Mouse (Mus musculus) heart, postnatal 10 days (tissue): ENCODE data around the gene Tmod1. TPM values are rescaled to one million over a fixed set of nuclear protein-coding genes. Genes with fewer than 3 reads are reported as not detected.

Source experiments
- DNase-seq, 2 experiments: peaks; one replicate each; pipeline ENCODE4 v3.0.0; 2021
- intact Hi-C: fragments of 180-260 bp; cut with DNase I; formaldehyde crosslinking; loops from one replicate; pipeline ENCODE4 v1.15.1; 2025
- total RNA-seq, 2 experiments: library from RNA; stranded (reverse); gene quantifications; 2 replicates each; pipeline ENCODE4 v1.2.3; 2021

Tmod1 gene
- total RNA-seq, 2 experiments from 2014 or later: 263 to 279 TPM

DNA sequence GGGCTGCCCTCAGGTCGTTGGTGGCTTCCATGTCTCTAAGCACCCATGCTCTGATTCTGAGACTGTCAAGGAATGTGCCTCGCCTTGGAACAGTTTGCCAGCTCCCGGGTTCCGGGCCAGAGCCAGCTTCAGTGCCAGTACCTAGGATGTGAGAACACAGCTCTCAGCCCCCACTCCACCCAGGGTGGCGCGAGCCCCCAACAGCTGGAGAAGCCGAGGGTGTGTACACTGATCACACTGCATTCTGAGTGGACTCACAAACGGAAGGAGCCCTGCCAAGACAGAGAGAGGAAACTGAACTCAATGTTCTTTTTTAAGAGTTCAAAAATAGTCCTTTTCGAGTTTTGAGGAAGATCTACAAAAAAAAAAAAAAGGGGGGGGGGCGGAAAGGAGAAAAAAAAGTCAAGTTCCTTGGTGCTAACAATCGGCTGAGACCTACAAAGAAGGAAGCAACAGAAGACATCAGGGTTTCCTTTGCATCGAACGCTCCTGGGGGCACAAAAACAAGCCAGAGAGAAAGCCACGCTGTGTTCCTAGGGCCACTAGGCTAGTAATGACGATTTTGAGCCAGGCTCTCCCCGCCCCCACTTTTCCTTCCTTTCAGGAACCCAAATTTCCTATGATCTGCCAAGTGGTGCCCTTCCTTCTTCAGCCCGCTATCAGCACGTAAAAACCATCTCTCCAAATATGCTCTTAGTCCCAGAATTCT lies 48.1 kb downstream of the Tmod1 start:
- intact Hi-C loops: no loop called here
- peak in 1 of 2 experiments; percentile 37 for DNase-seq

DNA sequence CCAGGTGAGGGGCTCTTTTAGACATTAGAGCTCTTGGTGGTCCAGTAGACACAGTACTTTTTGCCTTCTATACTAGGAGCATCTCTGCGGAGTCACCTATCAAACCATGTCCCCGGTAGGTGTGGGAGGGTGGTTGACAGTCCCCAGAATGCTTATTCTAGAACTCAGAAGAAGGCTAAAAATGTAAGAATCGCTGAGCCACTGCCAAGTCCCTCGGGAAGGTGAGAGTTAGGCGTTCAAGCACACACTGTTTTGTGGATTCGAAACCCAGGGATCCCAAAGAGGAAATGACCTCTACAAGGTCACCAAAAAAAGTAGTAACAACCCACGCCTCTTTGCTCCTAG lies 48.7 kb downstream of the Tmod1 start:
- DNase-seq: no peak
- intact Hi-C loops: no loop called here

DNA sequence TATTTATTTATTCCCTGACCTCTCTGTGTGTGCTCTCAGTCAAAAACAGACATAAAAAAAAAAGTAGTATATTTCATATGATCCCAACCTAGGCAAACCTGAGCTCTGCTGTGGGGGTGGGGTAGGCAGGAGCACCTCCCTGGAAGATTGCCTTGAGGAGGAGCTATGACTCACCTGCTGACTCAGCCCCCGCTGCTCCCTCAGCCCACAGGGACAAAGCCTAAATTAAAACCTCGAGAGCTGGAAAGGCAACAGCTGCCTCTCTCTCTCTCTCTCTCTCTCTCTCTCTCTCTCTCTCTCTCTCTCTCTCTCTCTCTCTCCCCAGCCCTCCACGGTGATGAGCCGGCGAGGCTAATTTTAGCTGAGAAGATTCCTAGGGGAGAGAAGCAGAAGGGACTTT lies 49.1 kb downstream of the Tmod1 start:
- intact Hi-C loops: no loop called here
- peak; percentile 64 to 75 for DNase-seq

DNA sequence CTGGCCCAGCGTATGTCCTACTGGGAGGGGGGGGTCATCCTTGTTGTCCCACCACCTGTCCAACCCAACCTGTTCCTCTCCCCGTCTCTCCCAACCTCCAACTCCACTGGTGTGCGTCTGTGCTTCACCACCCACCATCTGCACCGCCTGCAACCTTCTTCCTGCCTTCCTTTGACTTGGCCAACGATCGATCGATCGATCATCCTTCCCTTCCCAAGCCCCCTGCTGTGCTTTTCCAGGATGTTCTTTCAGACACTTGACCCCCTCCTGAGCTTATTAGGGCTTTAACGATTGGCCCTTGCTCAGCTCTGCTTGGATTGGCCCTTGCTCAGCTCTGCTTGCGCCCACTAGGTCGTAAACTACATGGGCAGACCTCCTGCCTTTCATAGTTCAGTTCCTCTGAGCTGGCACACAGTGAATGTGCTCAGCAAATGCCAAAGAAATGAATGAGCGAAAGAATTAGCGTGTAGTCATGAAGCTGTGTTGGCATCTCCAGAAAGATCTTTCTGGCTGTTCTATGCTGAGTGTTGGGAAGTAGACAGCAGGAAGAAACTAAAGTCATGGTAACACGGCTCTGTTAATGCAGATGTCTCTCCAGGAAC lies 50.9 kb downstream of the Tmod1 start:
- no peak for DNase-seq
- intact Hi-C loops: no loop called here

DNA sequence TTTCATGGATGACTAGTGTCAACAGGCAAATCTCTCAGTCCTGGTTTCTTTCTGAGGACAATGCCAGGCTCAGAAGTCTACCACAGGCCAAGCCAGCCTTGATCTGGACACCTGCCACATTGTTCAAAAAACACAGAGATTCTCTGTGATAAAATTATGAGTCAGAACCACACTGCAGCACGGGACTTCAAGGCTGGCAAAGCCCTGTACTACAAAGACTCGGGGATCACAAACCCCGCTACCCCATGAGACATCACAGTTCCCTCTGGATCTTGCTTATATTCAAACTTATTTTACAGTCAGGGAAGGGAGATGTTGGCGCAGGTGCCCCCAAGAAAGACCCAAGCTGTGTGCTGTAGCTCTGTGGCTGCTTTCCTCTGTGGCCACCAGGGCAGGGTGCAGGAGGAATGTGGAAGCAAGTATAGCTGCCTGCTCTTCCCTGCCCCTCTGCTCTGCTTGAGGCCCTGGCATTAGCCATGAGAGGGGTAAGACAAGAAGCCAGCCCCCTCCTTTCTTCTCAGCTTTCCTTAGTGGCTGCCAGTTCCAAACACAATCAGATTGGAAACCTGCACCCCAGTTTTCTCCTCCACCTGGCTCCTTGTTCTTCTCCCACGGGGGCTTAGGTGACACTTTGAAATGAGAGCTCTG lies 53.8 kb downstream of the Tmod1 start:
- intact Hi-C loops: no loop called here
- DNase-seq: no peak

DNA sequence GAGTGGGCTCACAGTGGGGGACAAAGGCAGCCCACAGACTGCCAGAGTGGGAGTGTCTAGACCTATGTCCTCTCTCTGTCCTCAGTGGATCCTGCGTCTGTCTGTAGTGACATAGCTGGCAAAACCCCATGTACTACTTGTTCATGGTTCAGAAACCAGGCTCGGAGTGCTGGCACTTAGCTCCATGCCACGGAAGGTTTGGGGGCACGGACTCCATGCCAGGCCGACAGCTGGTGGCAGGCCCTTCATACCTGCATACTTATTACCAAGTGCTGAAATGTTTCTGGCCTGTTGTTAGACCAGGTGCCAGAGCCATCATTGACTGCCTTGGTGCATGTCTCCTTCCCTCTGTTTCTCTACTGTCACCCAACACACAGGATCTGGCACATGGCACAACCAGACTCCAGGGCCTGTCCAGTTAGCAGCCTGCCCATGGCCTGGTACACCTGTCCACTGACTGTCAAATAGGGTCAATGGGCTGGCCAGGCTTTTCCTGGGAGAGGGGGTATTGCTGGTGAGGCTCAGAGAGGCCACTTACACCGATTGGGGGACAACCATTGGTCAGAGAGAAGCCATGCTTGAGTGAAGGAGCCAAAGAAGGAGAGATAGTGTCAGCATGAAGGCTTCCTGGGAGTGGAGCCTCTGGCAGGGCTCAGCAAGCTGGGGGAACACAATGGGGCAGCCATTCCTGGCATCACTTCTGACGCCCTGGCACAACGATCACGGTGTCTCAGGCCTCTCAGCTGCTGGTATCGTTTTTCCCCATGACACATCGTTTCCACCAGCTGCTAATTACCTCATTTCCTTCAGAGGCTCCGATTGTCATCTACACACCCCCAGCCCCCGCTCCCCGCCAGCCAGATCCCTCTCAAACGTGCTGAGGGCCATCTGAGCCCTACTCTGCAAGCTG lies 56.4 kb downstream of the Tmod1 start:
- intact Hi-C loops: no loop called here
- DNase-seq: peak; percentile 69 to 70

DNA sequence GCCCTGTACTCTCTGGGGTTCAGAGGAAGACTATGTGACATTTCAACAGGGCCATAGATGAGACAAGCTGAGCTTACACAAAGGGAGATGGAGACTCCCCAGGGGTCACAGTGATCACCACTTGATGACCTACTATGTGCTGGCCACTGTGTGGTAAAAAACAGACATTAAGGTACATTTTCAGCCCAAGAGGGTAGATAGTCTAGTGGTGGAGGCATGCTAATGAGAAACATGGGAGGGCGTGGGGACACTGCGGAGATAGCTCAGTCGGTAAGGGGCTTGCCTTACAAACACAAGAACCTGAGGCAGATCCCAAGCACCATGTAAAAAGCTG lies 57.1 kb downstream of the Tmod1 start:
- no peak for DNase-seq
- intact Hi-C loops: no loop called here

DNA sequence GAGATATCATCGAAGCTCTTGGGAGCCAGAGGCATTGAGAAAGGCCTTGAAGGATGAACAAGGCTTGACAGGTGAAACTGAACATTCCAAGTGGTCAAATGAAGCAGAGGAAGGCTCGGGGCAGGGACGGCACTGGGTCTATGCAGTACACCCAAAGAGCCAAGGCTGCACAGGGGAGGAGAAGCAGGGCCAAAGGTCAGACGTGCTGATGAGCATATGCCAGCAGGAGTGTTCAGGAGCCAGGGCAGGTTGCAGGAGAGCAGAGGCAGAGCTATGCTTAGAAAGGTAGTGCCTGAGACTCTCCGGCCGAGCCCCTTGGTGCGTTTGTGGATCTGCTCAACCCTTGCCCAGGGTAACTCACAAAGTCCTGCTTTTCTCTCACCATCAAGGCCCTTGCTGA lies 57.8 kb downstream of the Tmod1 start:
- intact Hi-C loops: no loop called here
- DNase-seq: no peak

DNA sequence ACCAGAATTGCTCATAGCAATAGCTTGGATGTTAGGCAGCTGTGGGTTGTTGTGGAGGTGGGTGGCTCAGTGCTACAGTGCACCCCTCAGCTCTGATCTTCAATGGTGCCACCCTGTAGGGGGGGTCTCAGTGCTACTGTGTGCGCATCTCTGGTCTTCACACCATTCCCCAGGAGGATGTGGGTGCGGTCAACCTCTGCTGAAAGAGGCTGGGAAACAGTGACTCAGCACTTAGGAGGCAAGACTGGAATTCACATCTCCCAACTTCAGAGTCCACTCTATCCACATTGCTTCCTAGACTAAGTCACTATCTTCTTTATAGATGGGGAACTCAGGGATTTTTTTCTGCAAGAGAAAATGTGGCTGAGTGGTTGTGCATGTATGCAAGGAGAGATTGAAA lies 58.9 kb downstream of the Tmod1 start:
- intact Hi-C loops: no loop called here
- DNase-seq: no peak

DNA sequence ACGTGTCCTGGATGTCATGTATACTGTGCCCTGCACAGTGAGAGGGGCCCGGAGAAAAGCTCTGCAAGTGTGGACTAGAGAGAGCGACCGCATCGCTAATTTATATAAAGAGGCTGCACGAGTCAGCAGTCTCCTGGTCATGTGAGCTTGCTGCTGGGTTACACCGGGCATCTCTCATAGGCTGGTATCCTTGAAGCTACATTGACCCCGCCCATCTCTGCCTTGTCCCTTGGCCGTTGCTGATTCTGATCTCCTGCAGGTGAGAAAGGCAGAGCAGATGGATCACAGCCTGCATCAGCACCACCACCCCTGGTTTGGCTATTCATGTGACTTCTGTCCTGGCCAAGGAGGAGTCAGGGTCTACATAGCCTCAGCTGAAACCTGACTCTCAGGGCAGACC lies 60.4 kb downstream of the Tmod1 start:
- intact Hi-C loops: no loop called here
- no peak for DNase-seq

DNA sequence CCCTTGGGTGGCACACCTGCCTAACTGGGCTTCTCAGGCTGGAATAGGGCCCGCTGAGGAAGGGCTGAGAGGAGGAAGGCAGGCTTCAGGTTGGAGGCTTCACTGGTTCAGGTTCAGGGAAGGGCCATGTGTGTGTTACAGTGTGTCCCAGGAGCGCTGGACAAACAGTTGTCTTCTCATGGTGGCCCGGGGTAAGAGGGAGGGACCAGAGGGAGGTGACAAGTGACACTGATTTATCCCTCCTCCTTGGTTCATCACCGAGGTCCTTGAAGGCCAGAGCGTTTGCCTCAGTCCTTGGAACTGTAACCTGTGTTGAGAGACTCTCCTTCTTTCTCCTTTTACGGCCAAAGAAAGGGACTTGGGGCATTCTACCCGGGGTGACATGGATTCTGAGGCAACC lies 61.8 kb downstream of the Tmod1 start:
- intact Hi-C loops: no loop called here
- DNase-seq: no peak

DNA sequence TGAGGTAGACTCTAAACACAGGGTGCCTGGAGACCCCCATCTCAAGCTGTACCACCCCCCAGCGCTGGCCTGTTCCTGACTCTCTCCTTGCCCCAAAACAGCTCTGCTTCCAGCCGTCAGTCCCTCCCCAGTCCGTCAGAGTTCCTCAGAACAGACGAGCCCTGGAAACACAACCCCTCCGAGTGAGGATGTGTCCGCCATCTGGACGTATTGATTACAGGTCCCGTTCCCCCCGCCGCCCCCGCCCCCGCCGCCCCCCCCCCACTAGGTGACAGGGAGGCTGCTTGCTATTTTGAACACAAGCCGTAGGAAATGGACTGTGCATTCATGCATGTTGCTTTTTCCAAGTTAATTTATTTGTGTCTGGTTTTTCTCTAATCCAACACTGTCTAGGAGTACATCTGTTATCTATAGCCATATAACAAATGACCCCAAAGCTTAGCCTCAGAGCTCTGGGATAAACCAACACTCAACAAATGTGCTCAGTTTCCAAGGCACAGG lies 62.5 kb downstream of the Tmod1 start:
- intact Hi-C loops: no loop called here

DNA sequence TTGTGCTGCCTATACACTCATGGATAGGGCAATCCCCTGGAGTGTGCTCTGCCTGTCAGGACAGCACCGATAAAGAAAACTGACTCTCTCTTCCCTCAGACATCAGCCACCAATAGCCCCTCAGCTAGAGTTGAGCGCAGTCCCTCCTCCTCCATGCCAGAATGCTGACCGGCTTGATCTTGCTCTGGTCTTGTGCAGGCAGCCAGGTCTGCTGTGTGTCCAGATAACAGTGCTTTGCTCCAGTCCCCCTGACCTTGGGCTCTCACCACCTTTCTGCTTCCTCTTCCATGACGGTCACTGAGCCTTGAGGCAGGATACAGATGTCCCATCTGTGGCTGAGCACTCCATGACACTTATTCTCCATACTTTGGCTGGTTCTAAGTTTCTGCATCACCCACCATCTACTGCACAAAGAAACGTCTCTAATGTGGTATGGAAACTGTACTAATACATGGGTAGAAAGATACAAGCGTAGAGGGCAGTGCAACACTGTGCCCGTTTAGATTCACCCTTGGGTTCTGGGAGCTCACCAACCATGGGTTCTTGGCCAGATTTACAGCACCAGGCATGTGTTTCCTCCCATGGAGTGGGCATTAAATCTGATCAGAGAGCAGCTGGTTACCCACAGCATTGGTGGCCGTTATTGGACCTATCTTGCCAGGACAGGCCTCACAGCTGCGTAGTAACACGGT lies 63.5 kb downstream of the Tmod1 start:
- intact Hi-C loops: no loop called here
- no peak for DNase-seq

More for the DNA sequence above, 62.5 kb downstream of the Tmod1 start:
- no peak for DNase-seq

DNA sequence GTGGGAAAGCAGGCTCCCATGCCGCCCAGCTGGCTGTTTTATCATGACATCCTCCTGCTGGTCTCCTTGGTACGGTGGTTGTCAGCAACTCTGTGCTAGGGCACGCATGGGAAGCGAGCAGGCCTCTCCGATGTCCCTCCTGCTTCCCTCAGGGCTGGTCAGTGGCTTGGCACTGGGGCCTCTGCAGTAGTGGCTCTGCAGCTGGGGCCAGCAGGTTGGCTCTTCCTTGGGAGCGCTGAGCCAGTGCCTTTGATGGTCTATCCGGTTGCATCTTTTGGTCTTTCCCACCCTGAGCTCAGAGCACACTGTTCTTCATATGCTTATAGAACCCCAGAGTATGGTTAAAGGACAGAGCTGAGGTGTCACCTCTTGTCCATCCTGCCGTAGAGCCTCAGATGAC lies 71.3 kb downstream of the Tmod1 start:
- no peak for DNase-seq
- intact Hi-C loops: no loop called here

DNA sequence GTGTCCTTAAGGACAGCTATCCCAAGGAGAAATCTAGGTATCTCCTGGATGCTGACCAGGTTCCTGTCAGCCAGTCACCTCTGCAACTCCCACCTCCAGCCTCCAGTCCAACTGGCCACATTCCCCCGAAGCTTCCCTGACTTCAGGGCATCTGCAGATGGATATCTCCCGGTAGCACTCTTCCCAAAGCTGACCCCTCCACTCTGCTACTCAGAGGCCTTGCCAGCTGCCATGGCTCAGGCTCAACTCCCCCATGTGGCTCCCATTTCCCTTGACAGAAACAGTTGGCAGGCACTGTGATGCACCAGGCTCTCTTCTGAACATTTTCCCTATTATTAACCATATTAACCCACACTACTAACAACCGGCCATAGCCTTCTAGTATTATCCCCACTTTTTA lies 72.6 kb downstream of the Tmod1 start:
- intact Hi-C loops: no loop called here
- DNase-seq: no peak

DNA sequence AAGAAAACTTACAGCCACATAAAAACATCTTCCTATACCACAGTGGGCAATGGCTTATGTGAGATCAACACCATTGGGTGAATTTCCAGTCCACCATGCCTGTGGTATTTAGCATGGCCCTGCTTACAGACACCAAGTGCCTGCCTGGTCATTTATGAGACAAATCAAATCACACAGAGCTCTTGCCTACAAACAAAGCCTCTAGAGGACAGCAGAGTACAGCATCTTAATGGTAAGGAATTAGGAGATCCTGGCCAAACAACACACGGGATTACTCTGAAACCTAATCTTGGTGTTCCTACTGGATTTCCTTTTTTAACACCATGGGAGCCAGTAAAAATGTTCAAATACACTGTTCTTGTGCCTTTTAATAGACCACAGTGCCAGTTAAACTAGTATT lies 76.6 kb downstream of the Tmod1 start:
- intact Hi-C loops: no loop called here
- no peak for DNase-seq

DNA sequence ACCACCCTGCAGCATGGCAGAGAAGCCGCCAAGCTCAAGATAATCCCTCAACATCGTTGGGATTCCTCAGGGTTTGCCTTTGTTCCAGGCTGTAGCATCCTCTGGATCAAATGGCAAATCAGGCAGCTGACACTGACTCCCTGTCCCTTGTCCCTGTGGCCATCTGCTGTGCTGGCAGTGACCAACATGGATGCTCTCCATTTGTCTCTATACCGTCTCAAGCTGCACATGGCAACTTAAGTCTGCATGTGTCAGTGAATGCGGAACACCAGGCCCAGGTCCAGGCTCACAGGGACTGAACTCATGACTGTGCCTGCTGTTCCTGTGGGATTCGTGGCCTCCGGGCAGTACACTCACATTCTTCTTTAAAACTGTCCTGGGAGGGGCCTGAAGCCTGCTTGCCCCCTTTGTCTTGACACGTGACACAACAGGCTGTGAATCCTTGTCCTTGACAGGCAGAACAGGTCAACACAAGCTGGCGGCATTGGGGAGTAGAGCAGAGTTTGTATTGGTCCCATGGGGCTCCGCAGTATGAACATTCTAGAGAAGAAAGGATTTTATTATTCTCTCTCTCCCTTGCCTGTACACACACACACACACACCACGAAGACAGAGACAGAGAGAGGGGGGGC lies 77.9 kb downstream of the Tmod1 start:
- DNase-seq: peak in 1 of 2 experiments; percentile 35
- intact Hi-C loops: no loop called here

DNA sequence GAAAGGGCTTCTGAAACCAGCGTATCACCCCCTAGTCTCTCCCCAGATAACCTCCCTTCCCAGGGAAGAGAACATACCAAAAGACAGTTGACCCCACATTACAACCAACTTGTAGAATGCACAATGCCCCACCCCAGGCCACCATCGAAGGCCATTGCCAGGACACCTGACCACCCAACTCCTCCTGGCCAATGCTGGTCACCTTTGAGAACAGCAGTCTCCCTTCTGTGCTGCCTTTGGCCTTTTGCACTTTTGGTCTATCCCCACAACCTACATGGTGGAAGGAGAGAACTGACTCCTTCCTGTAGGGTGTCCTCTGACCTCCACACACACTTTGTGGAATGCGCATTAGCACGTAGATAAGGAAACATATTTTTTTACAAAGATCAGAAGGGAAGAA lies 78.8 kb downstream of the Tmod1 start:
- no peak for DNase-seq
- intact Hi-C loops: no loop called here

DNA sequence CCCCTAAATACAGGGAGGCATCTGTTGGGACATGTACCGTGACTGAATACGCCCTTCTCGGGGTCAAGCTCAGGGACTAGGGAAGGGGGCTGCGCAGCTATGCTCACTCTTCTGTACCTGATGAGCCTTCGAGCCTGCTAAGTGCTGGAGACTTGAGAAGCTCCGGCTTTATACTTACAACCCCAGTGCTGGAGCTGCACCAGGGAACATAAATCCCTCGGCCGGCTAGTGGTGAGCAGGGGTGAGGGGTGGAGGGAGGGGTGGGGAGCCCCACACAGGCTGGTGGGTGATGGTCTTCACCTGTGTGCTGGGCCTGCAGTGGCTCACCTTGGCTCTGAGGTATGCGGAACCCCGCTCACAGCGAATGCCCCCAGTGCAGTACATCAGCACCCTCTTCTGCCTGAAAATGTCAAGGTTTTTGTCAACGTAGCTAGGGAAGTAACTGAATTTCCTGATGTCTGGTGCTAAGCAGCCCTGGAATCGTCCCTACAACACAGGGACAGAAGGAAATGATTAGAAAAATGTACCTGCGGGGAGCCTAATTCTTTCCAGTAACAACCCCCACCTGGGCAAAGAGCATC lies 80.9 kb downstream of the Tmod1 start:
- DNase-seq: no peak
- intact Hi-C loops: no loop called here

DNA sequence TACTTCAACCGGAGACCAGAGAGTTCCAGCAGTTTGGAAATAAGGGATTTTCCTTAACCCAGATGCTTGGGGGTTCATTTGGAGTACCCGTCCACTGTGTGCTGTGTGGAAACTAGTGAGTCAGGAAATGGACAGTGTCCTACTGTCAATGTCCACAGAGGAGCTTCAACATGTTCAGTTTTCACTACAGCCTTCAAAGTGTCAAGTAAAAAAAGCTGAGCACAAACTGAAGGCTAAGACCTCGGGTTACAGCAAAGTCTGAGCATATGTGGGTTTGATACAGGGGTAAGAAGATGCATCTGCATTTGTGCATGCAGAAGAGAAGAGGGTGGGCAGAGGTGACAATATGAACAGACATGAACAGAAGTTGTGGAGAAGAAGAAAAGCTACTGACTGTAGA lies 82.0 kb downstream of the Tmod1 start:
- intact Hi-C loops: no loop called here
- DNase-seq: no peak
